Mouse (Mus musculus): ENCODE data around the gene Ccnd3.

DNA sequence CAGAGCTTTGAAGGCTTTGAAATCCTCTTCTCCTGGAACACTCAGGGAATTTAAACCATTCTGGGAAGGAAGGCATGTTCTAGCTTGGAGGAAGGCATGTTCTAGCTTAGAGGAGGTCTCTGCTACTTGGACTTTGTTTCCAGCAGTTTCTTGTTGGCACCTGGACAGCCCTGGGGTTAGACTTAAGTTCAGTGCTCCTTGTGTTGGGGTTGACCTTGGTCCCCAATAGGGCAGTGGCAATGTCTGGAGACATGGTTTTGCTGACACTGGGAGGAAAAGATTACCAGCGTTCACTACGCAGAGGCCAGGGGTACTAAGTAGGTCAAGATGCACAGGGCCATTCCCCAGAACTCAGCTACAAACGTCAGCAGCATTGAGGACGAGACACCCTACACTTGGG lies 29.7 kb upstream of the Ccnd3 start:
- no peak for TF ChIP-seq CTCF (IDR thresholded peaks at IDR 0.05; ENCODE audit: low read depth, low read length)
- TF ChIP-seq POLR2A (IDR thresholded peaks at IDR 0.05; ENCODE audit: insufficient read depth, low read length), result no peak
- no peak for TF ChIP-seq EP300 (IDR thresholded peaks at IDR 0.05; ENCODE audit: insufficient read depth, low read depth, low read length)
